Mouse (Mus musculus) limb, embryonic 12.5 days (tissue): ENCODE data around the gene Gal. TPM values are rescaled to one million over a fixed set of nuclear protein-coding genes. Genes with fewer than 3 reads are reported as not detected.

Experiments
- ATAC-seq: fragments of 200-750 bp; cut with Nextera tagmentation; 2 replicates; pipeline ENCODE4 v1.8.0; 2017; ENCODE audit warnings: low read depth, moderate TSS enrichment; ENCODE audit not compliant: insufficient number of reproducible peaks, insufficient read depth, low FRiP score, low TSS enrichment
- H3K27ac ChIP-seq: fragments of 300-500 bp; sonication (generic); 2 replicates; pipeline ENCODE4 v1.5.1; 2016; ENCODE audit warnings: mild to moderate bottlenecking, moderate library complexity
- H3K27me3 ChIP-seq: fragments of 300-500 bp; sonication (generic); 2 replicates; pipeline ENCODE4 v1.6.1; 2016; ENCODE audit warnings: mild to moderate bottlenecking, moderate library complexity
- H3K36me3 ChIP-seq: fragments of 300-500 bp; sonication (generic); 2 replicates; pipeline ENCODE4 v1.6.1; 2016; ENCODE audit warnings: mild to moderate bottlenecking, moderate library complexity
- H3K4me1 ChIP-seq: fragments of 300-500 bp; sonication (generic); replicated peaks from 2 replicates; pipeline ENCODE4 v1.6.1; 2016
- H3K4me2 ChIP-seq: fragments of 300-500 bp; sonication (generic); 2 replicates; pipeline ENCODE4 v1.6.1; 2016; ENCODE audit warnings: mild to moderate bottlenecking, moderate library complexity
- H3K4me3 ChIP-seq: fragments of 300-500 bp; sonication (generic); replicated peaks from 2 replicates; pipeline ENCODE4 v1.5.1; 2016; ENCODE audit warnings: mild to moderate bottlenecking
- H3K9ac ChIP-seq: fragments of 300-500 bp; sonication (generic); replicated peaks from 2 replicates; pipeline ENCODE4 v1.6.1; 2016; ENCODE audit warnings: mild to moderate bottlenecking, moderate library complexity
- H3K9me3 ChIP-seq: fragments of 300-500 bp; sonication (generic); 2 replicates; pipeline ENCODE4 v1.6.1; 2016; ENCODE audit warnings: mild to moderate bottlenecking, moderate library complexity
- WGBS: fragments of 180-500 bp; shearing (Covaris S2); methylation state at CpG from one replicate; pipeline ENCODE4 v1.1.7; 2016; 5-methylcytosine and 5-hydroxymethylcytosine counted together
- polyA plus RNA-seq: library from polyadenylated mRNA; unstranded; fragments of >200 nt; fragmentation: Nextera tagmentation; extraction: Ambion mirVana; gene quantifications from 2 replicates; pipeline ENCODE4 v1.2.1, GENCODE M21; 2016

Gal gene
- polyA plus RNA-seq, 1 experiment from 2014 or later, result 2.5 TPM

DNA sequence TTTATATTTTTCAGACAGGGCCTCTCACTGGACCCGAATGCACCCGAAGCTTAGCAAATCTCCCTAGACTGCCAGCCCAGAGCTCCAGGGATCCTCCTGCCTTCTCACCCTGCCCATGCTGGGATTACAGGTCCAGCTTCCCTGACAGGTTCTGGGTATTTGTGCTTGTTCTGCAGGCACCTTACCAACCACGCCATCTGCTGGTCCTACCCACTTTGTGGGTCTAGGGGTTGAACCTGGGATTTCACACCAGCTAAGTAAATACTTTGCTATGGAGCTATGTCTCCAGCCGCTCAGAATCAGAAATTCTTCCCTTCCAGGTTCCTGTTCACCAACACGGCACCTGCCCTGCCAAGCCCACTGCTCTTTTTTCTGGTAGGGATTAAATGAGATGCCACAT is 23.6 kb upstream of the Gal start:
- WGBS, result 74% methylated on average over 5 of the region's 5 CpGs
- Histone ChIP-seq H3K27me3 (peaks cover 3% of the 10 kb centered on the region; the same call in 1 of the 2 replicates), H3K27ac (no peak overlapping the region), H3K9ac (no peak overlapping the region), H3K4me3 (no peak overlapping the region), H3K4me1 (no peaks in the 10 kb centered on the region; the same call in 1 of the 2 replicates), H3K4me2 (no peak overlapping the region), H3K36me3 (no peaks in the 10 kb centered on the region), H3K9me3 (no peaks in the 10 kb centered on the region)
- no peak for ATAC-seq

DNA sequence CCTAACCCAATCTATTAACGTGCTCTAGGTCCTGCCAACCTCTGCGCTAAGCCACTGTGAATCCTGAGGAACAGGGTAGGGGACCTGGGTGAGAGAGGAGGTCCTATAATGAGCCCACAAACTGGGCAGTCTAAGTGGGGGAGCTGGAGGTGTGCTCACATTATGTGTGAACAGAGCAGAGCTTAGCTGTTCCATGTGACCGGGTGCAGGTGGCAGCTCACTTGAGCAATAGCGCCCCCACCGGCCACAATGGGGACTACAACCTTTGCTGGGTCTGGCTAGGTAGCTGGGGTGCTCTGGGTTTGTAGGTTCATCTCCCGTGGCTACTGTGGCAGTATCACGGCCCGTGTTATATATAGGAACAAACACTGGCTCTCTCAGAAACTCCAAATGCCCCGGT is 22.5 kb upstream of the Gal start:
- Histone ChIP-seq H3K36me3 (no peaks in the 10 kb centered on the region), H3K4me3 (no peak overlapping the region), H3K4me2 (no peak overlapping the region), H3K4me1 (no peaks in the 10 kb centered on the region; the same call in 1 of the 2 replicates), H3K9me3 (no peaks in the 10 kb centered on the region), H3K9ac (no peak overlapping the region), H3K27me3 (peaks cover 3% of the 10 kb centered on the region; the same call in 1 of the 2 replicates), H3K27ac (no peak overlapping the region)
- ATAC-seq, result no peak
- WGBS, result 58% methylated on average over 9 of the region's 9 CpGs

DNA sequence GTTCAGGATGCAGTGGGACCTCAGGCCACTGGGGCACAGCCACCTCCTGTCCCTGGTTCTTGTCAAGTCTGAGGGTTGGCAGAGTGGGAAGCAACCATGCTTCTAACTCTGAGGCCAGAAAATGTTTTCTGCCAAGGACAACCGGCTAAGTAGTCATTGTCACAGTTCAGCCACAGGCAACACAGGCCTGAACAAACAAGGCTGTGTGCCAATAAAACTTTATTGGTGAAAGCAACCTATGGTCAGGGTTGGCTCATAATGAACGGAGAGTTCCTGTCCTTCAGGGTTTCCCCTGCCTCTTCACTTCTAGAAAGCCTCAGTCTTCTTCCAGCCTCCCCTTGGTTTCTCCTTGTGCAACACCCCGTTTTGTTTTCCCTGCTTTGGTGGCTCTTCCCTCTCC is 21.5 kb upstream of the Gal start:
- WGBS, result 67% methylated on average over 3 of the region's 3 CpGs
- Histone ChIP-seq H3K9ac (no peak overlapping the region), H3K27ac (no peak overlapping the region), H3K4me3 (no peak overlapping the region), H3K9me3 (no peaks in the 10 kb centered on the region), H3K4me2 (no peak overlapping the region), H3K36me3 (no peaks in the 10 kb centered on the region), H3K4me1 (no peaks in the 10 kb centered on the region), H3K27me3 (0 out of 2 replicates have a peak, but pooled peaks cover 3% of the 10 kb centered on the region)
- no peak for ATAC-seq

DNA sequence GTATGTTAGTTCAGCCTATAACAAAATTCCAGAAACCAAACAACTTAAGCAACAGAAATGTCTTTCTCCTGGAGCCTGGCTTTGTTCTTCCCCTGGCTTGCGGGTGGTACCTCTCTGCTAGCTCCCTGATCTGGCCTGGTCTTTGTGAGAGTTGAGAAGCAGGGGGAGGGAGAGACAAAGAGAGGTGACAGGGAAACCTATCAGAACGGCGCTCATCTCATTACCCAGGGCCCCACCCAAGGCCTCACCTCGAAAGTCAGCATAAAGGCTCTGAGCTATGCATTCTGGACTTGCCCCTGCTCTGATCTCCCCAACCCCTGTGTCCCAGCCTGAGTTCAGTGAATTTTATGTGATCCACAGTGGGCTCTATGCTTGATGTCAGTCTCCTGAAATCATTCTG is 20.3 kb upstream of the Gal start:
- H3K9me3 ChIP-seq, result no peaks in the 10 kb centered on the region
- H3K9ac ChIP-seq, result no peak overlapping the region
- no peaks in the 10 kb centered on the region for H3K4me1 ChIP-seq
- no peak for ATAC-seq
- no peak overlapping the region for H3K4me2 ChIP-seq
- WGBS, result 24% methylated on average over 4 of the region's 4 CpGs
- H3K27me3 ChIP-seq, result no peaks in the 10 kb centered on the region
- no peaks in the 10 kb centered on the region for H3K36me3 ChIP-seq
- H3K4me3 ChIP-seq, result no peak overlapping the region
- H3K27ac ChIP-seq, result no peak overlapping the region

DNA sequence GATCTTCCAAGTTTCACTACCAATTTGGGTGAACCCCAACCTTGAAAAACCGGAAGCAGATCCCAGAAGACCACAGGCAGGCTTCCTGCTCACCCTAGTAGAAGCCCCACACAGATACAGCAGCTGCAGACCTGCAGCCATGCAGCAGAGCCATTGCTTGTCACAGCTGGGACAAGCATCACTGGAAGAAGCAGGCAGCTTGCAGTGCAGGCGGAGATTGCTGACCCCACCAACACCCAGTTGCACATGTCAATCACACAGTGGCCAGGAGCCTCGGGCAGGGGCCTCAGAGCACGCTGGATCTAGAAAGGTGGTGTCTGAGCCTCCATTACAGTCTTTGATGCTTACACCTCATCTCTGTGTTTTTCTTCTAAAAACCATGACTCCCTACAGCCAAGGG is 19.8 kb upstream of the Gal start:
- Histone ChIP-seq H3K4me2 (no peak overlapping the region), H3K4me1 (no peaks in the 10 kb centered on the region), H3K27me3 (no peaks in the 10 kb centered on the region), H3K36me3 (no peaks in the 10 kb centered on the region), H3K9me3 (no peaks in the 10 kb centered on the region), H3K4me3 (no peak overlapping the region), H3K9ac (no peak overlapping the region), H3K27ac (no peak overlapping the region)
- WGBS, result 44% methylated on average over 4 of the region's 4 CpGs
- no peak for ATAC-seq

DNA sequence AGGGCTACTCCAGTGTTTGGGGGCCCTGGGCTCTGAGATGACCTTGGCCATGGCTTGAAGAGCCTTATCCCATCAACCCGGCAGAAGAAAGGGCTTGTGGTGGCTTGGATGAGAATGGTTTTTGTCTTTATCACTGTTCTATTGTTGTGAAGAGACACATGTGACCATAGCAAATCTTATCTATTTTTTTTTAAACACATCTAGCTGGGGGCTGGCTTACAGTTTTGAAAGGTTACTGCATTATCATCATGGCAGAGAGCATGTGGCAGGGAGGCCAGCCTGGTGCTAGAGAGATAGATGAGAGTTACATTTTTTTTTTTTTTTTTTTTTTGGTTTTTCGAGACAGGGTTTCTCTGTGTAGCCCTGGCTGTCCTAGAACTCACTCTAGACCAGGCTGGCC is 17.6 kb upstream of the Gal start:
- Histone ChIP-seq H3K4me3 (no peak overlapping the region), H3K9ac (no peak overlapping the region), H3K4me1 (no peaks in the 10 kb centered on the region), H3K9me3 (no peaks in the 10 kb centered on the region), H3K27ac (no peak overlapping the region), H3K4me2 (no peak overlapping the region), H3K36me3 (no peaks in the 10 kb centered on the region), H3K27me3 (no peaks in the 10 kb centered on the region)
- no peak for ATAC-seq
- 81% methylated on average over 2 of the region's 2 CpGs for WGBS

DNA sequence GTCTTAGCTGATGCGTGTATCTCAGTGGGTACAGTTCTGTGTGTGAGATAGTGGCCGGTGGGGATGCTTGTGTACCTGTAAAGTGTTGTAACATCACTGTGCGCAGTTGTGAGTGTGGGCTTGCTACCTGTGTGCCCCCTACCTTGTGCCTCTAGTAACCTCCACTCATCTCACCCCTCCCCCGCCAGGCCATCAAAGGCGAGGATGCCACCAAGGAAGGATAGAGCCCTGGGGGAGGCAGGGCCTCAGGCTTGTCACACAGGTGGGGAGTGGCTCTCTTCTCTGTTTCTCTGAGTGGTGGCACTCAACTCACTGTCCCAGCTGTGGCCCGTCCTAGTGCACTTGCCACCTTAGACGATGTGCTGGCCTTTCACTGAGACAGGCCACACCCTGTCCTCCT is 16.7 kb upstream of the Gal start:
- Histone ChIP-seq H3K9ac (no peak overlapping the region), H3K4me3 (no peak overlapping the region), H3K36me3 (no peaks in the 10 kb centered on the region), H3K4me2 (no peak overlapping the region), H3K9me3 (no peaks in the 10 kb centered on the region), H3K27me3 (no peaks in the 10 kb centered on the region), H3K4me1 (no peaks in the 10 kb centered on the region), H3K27ac (no peak overlapping the region)
- no peak for ATAC-seq
- 58% methylated on average over 7 of the region's 7 CpGs for WGBS

DNA sequence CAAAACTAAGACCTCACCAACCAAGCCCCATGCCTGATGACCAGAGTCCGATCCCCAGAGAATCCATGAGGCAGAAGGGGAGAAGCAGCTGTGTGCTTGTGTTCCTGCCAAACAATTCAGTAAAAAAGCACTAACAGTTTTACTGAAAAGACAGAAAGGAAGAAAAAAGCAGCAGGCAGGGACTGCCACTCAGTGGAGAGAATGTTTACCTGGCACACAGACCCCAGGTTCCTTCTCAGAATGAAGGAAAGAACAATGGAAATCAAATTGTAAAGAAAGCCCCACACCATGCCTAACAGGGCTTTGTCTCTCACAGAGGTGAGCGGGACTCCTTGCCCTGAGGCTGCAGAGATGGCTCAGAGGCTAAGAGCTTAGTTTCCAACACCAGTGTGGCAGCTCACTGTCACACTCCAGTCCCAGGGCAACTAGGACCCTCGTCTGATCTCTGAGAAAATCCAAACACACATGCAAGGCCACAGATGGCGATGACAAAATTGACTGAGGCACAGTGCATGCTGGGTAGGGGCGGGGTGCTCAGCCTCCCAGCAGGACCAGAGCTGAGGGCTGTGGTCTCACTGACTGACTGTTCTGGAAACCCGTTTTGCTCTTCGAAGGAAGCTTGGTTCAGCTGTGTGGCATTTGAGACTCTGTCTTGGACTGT is 14.9 kb upstream of the Gal start:
- H3K27ac ChIP-seq, result no peak overlapping the region

DNA sequence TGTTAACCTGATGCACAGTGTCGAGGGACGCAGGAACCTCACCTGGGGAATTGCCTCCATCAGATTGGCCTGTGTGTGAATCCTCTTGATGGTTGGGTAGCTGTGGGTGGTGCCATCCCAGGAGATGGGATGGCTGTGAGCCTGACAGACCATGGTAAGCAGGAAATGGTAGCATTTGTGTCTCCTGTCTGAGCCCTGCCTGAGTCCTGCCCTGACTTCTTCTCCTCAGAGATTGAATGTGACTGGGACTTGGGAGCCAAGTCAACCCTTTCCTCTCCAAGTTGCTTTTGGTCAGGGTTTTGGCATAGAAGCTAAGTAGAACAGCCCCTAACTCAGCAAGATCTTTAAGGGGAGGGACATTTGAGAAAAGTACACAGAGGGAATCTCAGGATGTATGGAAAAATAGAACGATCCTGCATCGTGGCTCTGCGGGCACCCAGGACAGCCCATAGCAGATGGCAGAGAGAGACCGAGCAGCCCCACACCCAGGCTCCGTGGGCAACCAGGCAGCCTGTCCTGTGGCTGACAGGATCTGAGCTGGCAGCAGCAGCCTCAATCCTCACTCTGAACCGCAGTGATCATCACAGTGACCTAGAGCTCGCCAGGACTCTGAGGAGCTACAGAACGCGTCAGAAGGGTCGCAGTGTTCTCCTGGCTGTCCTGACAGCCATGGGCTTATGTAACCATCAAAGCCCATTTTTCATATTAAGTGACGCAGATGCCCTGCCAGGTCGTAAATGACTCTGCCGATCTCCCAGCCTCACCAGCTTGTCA is 13.9 kb upstream of the Gal start:
- no peak for ATAC-seq
- H3K4me3 ChIP-seq, result no peak overlapping the region
- 78% methylated on average over 15 of the region's 15 CpGs for WGBS

More for the DNA sequence above, 14.9 kb upstream of the Gal start:
- no peak for ATAC-seq
- Histone ChIP-seq H3K4me3 (no peak overlapping the region), H3K9ac (no peak overlapping the region), H3K4me1 (no peaks in the 10 kb centered on the region), H3K4me2 (no peak overlapping the region), H3K27me3 (no peaks in the 10 kb centered on the region), H3K36me3 (no peaks in the 10 kb centered on the region), H3K9me3 (no peaks in the 10 kb centered on the region)
- WGBS, result 71% methylated on average over 7 of the region's 7 CpGs

DNA sequence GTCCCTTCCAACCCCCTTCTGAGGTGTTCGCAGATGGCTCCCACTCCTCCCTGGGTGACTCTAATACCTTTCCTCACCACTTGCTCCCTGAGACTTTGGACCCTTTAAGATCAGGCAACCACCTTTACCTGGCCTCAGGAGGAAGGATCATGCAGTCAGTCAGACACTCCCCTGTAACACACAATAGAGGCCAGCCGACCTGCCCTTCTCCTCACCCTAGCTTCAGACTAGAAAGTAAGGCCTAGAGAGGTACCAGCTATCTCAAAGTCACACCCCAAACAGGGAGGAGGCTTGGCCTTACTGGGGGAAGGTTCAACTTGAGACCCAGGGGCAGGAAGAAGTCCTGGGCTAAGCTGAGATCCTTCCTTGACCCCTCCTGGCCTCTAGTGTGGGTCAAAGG is 9.9 kb upstream of the Gal start:
- Histone ChIP-seq H3K4me1 (no peaks in the 10 kb centered on the region), H3K27me3 (no peaks in the 10 kb centered on the region), H3K27ac (no peak overlapping the region), H3K36me3 (no peaks in the 10 kb centered on the region), H3K9ac (no peak overlapping the region), H3K4me3 (no peak overlapping the region), H3K9me3 (no peaks in the 10 kb centered on the region), H3K4me2 (no peak overlapping the region)
- 46% methylated on average over 2 of the region's 2 CpGs for WGBS
- no peak for ATAC-seq

More for the DNA sequence above, 13.9 kb upstream of the Gal start:
- no peaks in the 10 kb centered on the region for H3K9me3 ChIP-seq
- H3K27me3 ChIP-seq, result no peaks in the 10 kb centered on the region
- no peaks in the 10 kb centered on the region for H3K36me3 ChIP-seq
- H3K9ac ChIP-seq, result no peak overlapping the region
- no peak overlapping the region for H3K4me2 ChIP-seq
- no peaks in the 10 kb centered on the region for H3K4me1 ChIP-seq
- H3K27ac ChIP-seq, result no peak overlapping the region

DNA sequence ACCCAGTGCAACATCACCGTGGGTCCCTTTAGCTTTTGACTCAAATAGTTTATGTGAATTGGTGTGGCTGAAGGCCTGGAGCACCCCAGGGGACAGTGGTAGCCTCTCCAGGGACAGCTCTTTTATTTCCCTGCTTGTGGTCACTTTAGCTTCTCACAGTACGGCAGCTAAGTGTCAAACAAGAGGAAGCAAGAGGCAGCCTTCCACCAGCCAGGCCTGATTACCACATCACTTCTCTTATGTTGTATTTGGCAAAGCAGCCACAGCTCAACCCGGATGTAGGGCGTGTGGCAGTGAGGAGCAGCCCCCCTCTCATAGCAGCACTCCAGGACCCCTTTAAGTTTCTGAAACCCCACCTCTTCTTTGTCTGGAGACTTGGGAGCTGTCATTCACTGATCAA is 8.6 kb upstream of the Gal start:
- WGBS, result 56% methylated on average over 4 of the region's 4 CpGs

More for the DNA sequence above, 8.6 kb upstream of the Gal start:
- Histone ChIP-seq H3K9ac (no peak overlapping the region), H3K36me3 (no peaks in the 10 kb centered on the region), H3K4me3 (no peak overlapping the region), H3K4me1 (no peaks in the 10 kb centered on the region), H3K4me2 (no peak overlapping the region), H3K9me3 (peaks cover 5% of the 10 kb centered on the region; the same call in 1 of the 2 replicates), H3K27me3 (no peaks in the 10 kb centered on the region), H3K27ac (no peak overlapping the region)
- no peak for ATAC-seq
